16 mouse cellular contexts compared by ENCODE assay signal in genomic region chr11:79830567-79831055, GRCm38 (mm10).
DNase-seq lines count a peak whose midpoint lies in the region; ATAC-seq lines count a peak whose summit lies in the region.
"Had no signal": no experiment of that assay in that cellular context is flagged by ENCODE, and none has a peak within 500 bp of the region (broad histone marks: within the 10 kb centered on the region; RNA-seq: fewer than 3 reads in every experiment).

No protein-coding gene starts in this region.

- H3K9me3 ChIP-seq in lung, embryonic 15.5 days, result no peaks in the 10 kb centered on the region
- no peaks in the 10 kb centered on the region for H3K9me3 ChIP-seq in forebrain, embryonic 15.5 days
- H3K9me3 ChIP-seq: embryonic facial prominence, embryonic 10.5 days; forebrain, embryonic 13.5 days; hindbrain, embryonic 15.5 days had no signal

- 71% methylated on average over 5 of the region's 5 CpGs for WGBS in lung, embryonic 15.5 days
- 92% methylated on average over 5 of the region's 5 CpGs for whole genome bisulfite sequencing in forebrain, embryonic 15.5 days

- no peak overlapping the region for H3K4me3 ChIP-seq in lung, embryonic 15.5 days
- no peak overlapping the region for H3K4me3 ChIP-seq in forebrain, embryonic 15.5 days
- H3K4me3 ChIP-seq: embryonic facial prominence, embryonic 10.5 days; forebrain, embryonic 13.5 days; heart, embryonic 12.5 days; hindbrain, embryonic 15.5 days had no signal

- peak; percentile 55; the same call in 1 of the 2 replicates for ATAC-seq in lung, embryonic 15.5 days (ENCODE audit: borderline replicate concordance, extremely low read depth, low FRiP score, low TSS enrichment)
- no peak for ATAC-seq in forebrain, embryonic 15.5 days (replicated peaks)
- ATAC-seq: forebrain, embryonic 13.5 days had no signal

- intact Hi-C loops in gastrocnemius, postnatal 14 days (cut with DNase I; ENCODE audit: low total_unique reads), result no loop called here

- no peak overlapping the region for H3K9ac ChIP-seq in lung, embryonic 15.5 days
- no peak overlapping the region for H3K9ac ChIP-seq in forebrain, embryonic 15.5 days (replicated peaks)
- H3K9ac ChIP-seq: forebrain, embryonic 13.5 days; heart, embryonic 12.5 days; hindbrain, embryonic 15.5 days had no signal

- peaks cover 14% of the 10 kb centered on the region for H3K4me1 ChIP-seq in lung, embryonic 15.5 days
- H3K4me1 ChIP-seq in forebrain, embryonic 15.5 days, result no peaks in the 10 kb centered on the region
- H3K4me1 ChIP-seq: forebrain, embryonic 13.5 days; hindbrain, embryonic 15.5 days had no signal

- no peak overlapping the region for H3K4me2 ChIP-seq in lung, embryonic 15.5 days
- H3K4me2 ChIP-seq in forebrain, embryonic 15.5 days (replicated peaks), result no peak overlapping the region
- H3K4me2 ChIP-seq: forebrain, embryonic 13.5 days; heart, embryonic 12.5 days; hindbrain, embryonic 15.5 days had no signal

- no peaks in the 10 kb centered on the region for H3K27me3 ChIP-seq in lung, embryonic 15.5 days
- no peaks in the 10 kb centered on the region for H3K27me3 ChIP-seq in forebrain, embryonic 15.5 days
- H3K27me3 ChIP-seq: CH12.LX; forebrain, embryonic 13.5 days; heart, embryonic 12.5 days; hindbrain, embryonic 15.5 days had no signal

- peak; percentile 58 for DNase-seq in gastrocnemius, postnatal 14 days
- DNase-seq in gastrocnemius, adult 18-20 months (ENCODE audit: low spot score), result no peak
- DNase-seq in lung, postnatal 36 days, result no peak
- peak; percentile 40 for DNase-seq in NIH3T3 (ENCODE audit: low read depth)
- DNase-seq in lung, postnatal 10 days, result peak; percentile 79
- DNase-seq: adrenal gland, postnatal 14 days; cerebellum, adult 11-12 months; cerebellum, adult 9-10 months; heart, postnatal 36 days had no signal

- no peak overlapping the region for H3K27ac ChIP-seq in lung, embryonic 15.5 days
- H3K27ac ChIP-seq in forebrain, embryonic 15.5 days (replicated peaks), result no peak overlapping the region
- H3K27ac ChIP-seq: embryonic facial prominence, embryonic 10.5 days; forebrain, embryonic 13.5 days; hindbrain, embryonic 15.5 days had no signal

- no peaks in the 10 kb centered on the region for H3K36me3 ChIP-seq in lung, embryonic 15.5 days
- H3K36me3 ChIP-seq in forebrain, embryonic 15.5 days, result no peaks in the 10 kb centered on the region
- H3K36me3 ChIP-seq: embryonic facial prominence, embryonic 10.5 days; heart, embryonic 12.5 days; hindbrain, embryonic 15.5 days had no signal

Comparison
In these comparisons a context has a peak if more than half of its experiments do, and no peak if none do; other contexts are left out.
1. DNase-seq: peak in gastrocnemius, postnatal 14 days (single experiment), NIH3T3 (single experiment) and lung, postnatal 10 days (single experiment); none in gastrocnemius, adult 18-20 months (single experiment) and lung, postnatal 36 days (single experiment).